Mouse (Mus musculus) intestine, embryonic 14.5 days (tissue): Measurements from ENCODE around the gene E130114P18Rik. TPM values are rescaled to one million over a fixed set of nuclear protein-coding genes. Genes with fewer than 3 reads are reported as not detected.

Experiments used
- ATAC-seq: fragments of 200-750 bp; cut with Nextera tagmentation; replicated peaks from 2 replicates; pipeline ENCODE4 v1.8.0; 2017; ENCODE audit warnings: low read depth, moderate number of reproducible peaks, moderate TSS enrichment, moderate library complexity; ENCODE audit not compliant: low FRiP score, low TSS enrichment
- DNase-seq: peaks from one replicate; pipeline ENCODE4 v3.0.0-alpha.2; 2018; ENCODE audit warnings: low spot score
- H3K27ac ChIP-seq: fragments of 300-500 bp; sonication (generic); 2 replicates; pipeline ENCODE4 v1.5.1; 2014; ENCODE audit warnings: low read depth, mild to moderate bottlenecking, control low read depth
- H3K27me3 ChIP-seq: fragments of 300-500 bp; sonication (generic); replicated peaks from 2 replicates; pipeline ENCODE4 v1.6.1; 2014; ENCODE audit warnings: low read length, control low read depth; ENCODE audit not compliant: control insufficient read depth, insufficient read depth
- H3K36me3 ChIP-seq: fragments of 300-500 bp; sonication (generic); 2 replicates; pipeline ENCODE4 v1.6.1; 2014; ENCODE audit warnings: low read length, control low read depth; ENCODE audit not compliant: control insufficient read depth, insufficient read depth
- H3K4me1 ChIP-seq: fragments of 300-500 bp; sonication (generic); replicated peaks from 2 replicates; pipeline ENCODE4 v1.6.1; 2014; ENCODE audit warnings: low read length, control low read depth, mixed read lengths; ENCODE audit not compliant: control insufficient read depth, insufficient read depth
- H3K4me2 ChIP-seq: fragments of 300-500 bp; sonication (generic); 2 replicates; pipeline ENCODE4 v1.6.1; 2014; ENCODE audit warnings: low read length
- H3K4me3 ChIP-seq: fragments of 300-500 bp; sonication (generic); 2 replicates; pipeline ENCODE4 v1.5.1; 2014; ENCODE audit warnings: low read depth, low read length, control low read depth, mixed read lengths
- H3K9ac ChIP-seq: fragments of 300-500 bp; sonication (generic); 2 replicates; pipeline ENCODE4 v1.6.1; 2014; ENCODE audit warnings: mild to moderate bottlenecking, low read length
- H3K9me3 ChIP-seq: fragments of 300-500 bp; sonication (generic); 2 replicates; pipeline ENCODE4 v1.6.1; 2016; ENCODE audit warnings: low read length, control low read depth; ENCODE audit not compliant: control insufficient read depth
- WGBS: fragments of 180-500 bp; shearing (Covaris S2); extraction: QIAGEN DNeasy Blood & Tissue Kit; methylation state at CpG from one replicate; pipeline ENCODE4 v1.1.7; 2014; 5-methylcytosine and 5-hydroxymethylcytosine counted together
- polyA plus RNA-seq: library from polyadenylated mRNA; unstranded; fragments of >200 nt; fragmentation: Nextera tagmentation; extraction: Ambion mirVana; gene quantifications from 2 replicates; pipeline ENCODE4 v1.2.1, GENCODE M21; 2014

Gene E130114P18Rik
- polyA plus RNA-seq, 1 experiment from 2014 or later = 5.2 TPM

DNA sequence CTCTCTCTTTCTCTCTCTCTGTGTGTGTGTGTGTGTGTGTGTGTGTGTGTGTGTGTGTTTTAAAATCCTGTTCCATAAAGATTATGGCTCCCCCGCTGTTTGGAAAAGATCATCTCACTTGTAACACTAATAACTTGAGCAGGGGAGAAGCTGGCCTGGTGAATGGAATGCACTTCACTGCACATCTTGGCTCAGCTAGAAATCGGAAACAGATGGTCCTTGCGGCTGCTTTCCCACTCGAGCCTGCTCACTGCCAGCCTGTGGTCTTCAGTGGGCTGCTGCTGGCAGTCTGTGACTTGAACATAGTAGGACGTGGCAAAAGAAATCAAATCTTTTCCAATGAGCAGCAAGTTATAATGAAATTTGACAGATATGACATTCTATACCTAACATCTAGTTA is 202.4 kb downstream of the E130114P18Rik start:
- H3K27me3 ChIP-seq = no peaks in the 10 kb centered on the region
- H3K4me3 ChIP-seq = no peak overlapping the region
- 0 out of 2 replicates have a peak, but pooled peaks cover 4% of the 10 kb centered on the region for H3K4me1 ChIP-seq
- 22% methylated on average over 5 of the region's 5 CpGs for WGBS
- H3K9ac ChIP-seq = no peak overlapping the region
- no peaks in the 10 kb centered on the region for H3K9me3 ChIP-seq
- DNase-seq (no peak), ATAC-seq (no peak)
- H3K4me2 ChIP-seq = no peak overlapping the region
- H3K36me3 ChIP-seq = no peaks in the 10 kb centered on the region
- no peak overlapping the region for H3K27ac ChIP-seq

DNA sequence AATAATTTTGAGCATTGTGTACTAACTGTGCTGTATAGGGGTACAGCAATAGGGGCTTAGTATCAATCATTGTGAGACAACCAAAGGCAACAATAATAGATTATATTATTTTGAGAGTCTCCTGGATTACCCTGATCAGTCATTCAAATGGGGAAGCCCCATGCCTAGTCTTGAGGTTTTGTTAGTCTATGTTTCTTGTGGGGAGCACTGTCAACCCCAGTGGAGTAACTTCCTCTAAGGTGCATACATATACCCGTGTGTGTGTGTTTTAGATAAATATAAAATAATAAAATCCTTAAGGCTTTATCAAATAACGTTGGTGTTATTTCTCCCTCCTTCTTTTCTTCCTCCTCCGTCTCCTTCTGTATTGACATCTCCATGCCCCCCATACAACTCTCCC is 208.6 kb downstream of the E130114P18Rik start:
- Histone ChIP-seq H3K4me3 (no peak overlapping the region), H3K27ac (no peak overlapping the region), H3K4me1 (no peaks in the 10 kb centered on the region), H3K4me2 (no peak overlapping the region), H3K9me3 (no peaks in the 10 kb centered on the region), H3K36me3 (no peaks in the 10 kb centered on the region), H3K27me3 (no peaks in the 10 kb centered on the region), H3K9ac (no peak overlapping the region)
- DNase-seq (no peak), ATAC-seq (no peak)
- 83% methylated on average over 3 of the region's 3 CpGs for WGBS

DNA sequence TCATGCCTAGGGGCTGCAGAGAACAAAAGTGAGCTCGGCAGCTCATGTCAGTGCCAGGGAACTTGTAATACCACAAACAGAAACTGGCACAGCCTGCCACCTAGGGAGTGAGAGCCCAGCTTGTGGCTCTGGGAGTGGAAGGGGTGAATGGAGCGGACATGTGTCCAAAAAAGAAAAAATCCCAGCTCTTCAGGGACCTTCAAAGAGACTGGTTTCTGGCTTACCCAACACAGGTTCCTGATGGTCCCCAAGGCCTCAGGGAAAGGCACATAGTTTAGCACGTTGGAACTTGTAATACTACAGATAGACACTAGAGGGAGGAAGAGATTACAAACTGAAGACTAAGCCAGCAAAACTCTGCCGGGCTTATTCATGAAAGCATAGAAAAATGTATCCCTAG is 213.2 kb downstream of the E130114P18Rik start:
- DNase-seq (no peak), ATAC-seq (no peak)
- Histone ChIP-seq H3K27ac (no peak overlapping the region), H3K4me2 (no peak overlapping the region), H3K9me3 (no peaks in the 10 kb centered on the region), H3K9ac (no peak overlapping the region), H3K4me1 (no peaks in the 10 kb centered on the region), H3K36me3 (no peaks in the 10 kb centered on the region), H3K4me3 (no peak overlapping the region), H3K27me3 (no peaks in the 10 kb centered on the region)
- 41% methylated on average over 4 of the region's 4 CpGs for WGBS

DNA sequence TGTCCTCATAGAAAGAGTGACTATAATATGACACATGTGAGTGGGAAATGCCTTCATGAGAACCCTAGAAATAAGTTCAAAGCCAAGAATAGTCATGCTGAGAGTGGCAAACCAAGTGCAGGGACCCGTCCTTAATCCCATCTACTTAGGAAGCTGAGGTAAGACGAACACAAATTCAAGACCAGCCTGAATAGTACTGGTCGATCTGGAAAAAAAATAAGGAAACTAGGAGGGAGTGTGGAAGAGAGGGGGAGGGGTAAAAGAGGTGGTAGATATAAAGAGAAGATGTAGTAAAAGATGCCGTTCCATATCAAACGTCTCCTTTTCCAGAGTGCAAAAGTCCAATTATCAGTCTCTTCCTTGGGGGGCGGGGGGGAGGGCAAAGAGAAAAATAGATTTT is 213.7 kb downstream of the E130114P18Rik start:
- Histone ChIP-seq H3K4me1 (no peaks in the 10 kb centered on the region), H3K4me3 (no peak overlapping the region), H3K27me3 (no peaks in the 10 kb centered on the region), H3K9ac (no peak overlapping the region), H3K36me3 (no peaks in the 10 kb centered on the region), H3K9me3 (no peaks in the 10 kb centered on the region), H3K27ac (no peak overlapping the region), H3K4me2 (no peak overlapping the region)
- 82% methylated on average over 6 of the region's 6 CpGs for WGBS
- ATAC-seq (no peak), DNase-seq (no peak)

DNA sequence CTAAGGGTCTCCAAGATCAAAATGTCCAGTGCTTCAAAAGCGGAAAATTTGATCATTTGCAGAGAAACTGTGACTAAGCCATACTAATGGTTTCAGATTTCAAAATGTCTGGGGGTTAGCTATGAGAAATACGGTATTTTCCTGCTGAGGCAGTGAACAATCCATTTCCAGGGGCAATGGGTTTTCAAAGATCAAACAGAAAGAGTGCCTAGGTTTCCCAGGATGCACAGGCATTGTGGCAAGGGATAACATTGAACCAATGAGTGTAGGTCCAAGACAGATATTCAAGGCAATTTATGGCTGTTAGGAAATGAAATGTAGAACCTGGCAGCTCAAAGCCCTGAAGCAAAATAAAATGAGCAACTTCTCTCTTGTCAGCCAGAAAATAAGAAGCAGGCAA is 220.3 kb downstream of the E130114P18Rik start:
- WGBS = 72% methylated on average over 2 of the region's 2 CpGs
- ATAC-seq = no peak
- DNase-seq = no peak
- Histone ChIP-seq H3K4me1 (no peaks in the 10 kb centered on the region), H3K4me3 (no peak overlapping the region), H3K9ac (no peak overlapping the region), H3K4me2 (no peak overlapping the region), H3K27me3 (no peaks in the 10 kb centered on the region), H3K27ac (no peak overlapping the region), H3K36me3 (no peaks in the 10 kb centered on the region), H3K9me3 (no peaks in the 10 kb centered on the region)

DNA sequence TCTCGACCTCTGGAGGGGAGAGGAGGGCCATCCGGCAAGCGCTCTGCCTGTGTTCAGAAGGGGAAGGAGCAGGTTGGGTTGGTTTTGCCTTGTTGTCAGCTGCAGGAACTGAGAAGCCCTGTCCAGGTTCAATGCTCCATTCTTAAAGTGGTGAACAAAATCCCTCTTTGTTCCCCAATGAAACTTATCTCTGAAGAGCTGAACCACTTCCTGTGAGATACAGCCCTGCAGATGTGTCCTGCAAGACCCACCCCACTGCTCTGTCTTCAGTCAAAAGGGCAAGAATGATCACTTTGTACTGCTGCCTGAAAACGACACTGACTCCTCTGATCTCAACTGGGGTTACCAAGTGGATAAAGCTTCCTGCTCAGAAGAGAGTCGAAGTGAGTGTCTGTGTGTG is 233.9 kb downstream of the E130114P18Rik start:
- Histone ChIP-seq H3K27me3 (no peaks in the 10 kb centered on the region), H3K36me3 (no peaks in the 10 kb centered on the region), H3K9ac (no peak overlapping the region), H3K4me2 (no peak overlapping the region), H3K4me1 (no peaks in the 10 kb centered on the region), H3K9me3 (peaks cover 3% of the 10 kb centered on the region; the same call in 1 of the 2 replicates), H3K27ac (no peak overlapping the region), H3K4me3 (no peak overlapping the region)
- DNase-seq = peak; percentile 52
- peak; percentile 66; the same call in 1 of the 2 replicates for ATAC-seq
- 25% methylated on average over 5 of the region's 5 CpGs for WGBS

DNA sequence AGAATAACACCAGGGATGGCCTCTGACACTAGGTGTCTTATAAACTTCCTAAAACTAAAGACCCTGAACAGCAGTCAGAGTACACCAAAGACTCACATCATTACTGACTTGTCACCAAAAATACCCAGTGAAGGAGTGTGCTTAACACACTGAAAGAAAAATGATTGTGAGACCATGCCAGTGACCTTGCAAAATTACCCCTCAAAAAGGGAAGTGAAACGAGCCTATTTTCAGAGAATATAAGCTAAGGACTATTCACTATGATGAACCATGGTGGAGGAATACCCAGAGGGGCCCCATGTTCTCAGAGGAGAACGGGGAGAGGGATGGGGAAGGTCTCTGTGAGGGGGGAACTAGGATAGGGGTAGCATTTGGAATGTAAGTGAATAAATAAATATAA is 245.8 kb downstream of the E130114P18Rik start:
- no peak overlapping the region for H3K9ac ChIP-seq
- H3K4me3 ChIP-seq = no peak overlapping the region
- H3K27me3 ChIP-seq = no peaks in the 10 kb centered on the region
- WGBS = 78% methylated on average over 2 of the region's 2 CpGs
- no peaks in the 10 kb centered on the region for H3K36me3 ChIP-seq
- no peaks in the 10 kb centered on the region for H3K9me3 ChIP-seq
- ATAC-seq (no peak), DNase-seq (no peak)
- no peak overlapping the region for H3K4me2 ChIP-seq
- H3K4me1 ChIP-seq = no peaks in the 10 kb centered on the region
- no peak overlapping the region for H3K27ac ChIP-seq

DNA sequence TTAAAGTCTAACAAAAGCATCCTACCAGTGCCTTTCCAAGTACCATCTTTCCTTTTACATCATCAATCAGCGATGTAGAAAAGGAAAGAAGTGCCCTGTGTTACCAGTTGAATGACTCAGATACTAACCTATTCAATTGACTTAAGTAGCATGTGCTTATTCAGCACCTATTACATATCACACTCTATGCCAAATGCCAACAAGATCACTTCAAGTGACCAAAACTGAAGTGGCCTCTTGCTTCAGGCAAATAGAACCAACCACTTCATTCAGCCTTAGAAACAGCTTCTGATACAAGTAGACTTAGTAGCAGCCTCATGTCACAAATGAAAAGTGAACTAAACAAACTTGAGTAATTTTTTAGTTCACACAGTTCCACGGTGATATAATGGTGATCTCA is 249.4 kb downstream of the E130114P18Rik start:
- H3K4me3 ChIP-seq = no peak overlapping the region
- H3K27me3 ChIP-seq = no peaks in the 10 kb centered on the region
- H3K4me1 ChIP-seq = no peaks in the 10 kb centered on the region
- DNase-seq (no peak), ATAC-seq (no peak)
- WGBS = 78% methylated on average over 2 of the region's 2 CpGs
- no peak overlapping the region for H3K27ac ChIP-seq
- H3K9me3 ChIP-seq = no peaks in the 10 kb centered on the region
- no peaks in the 10 kb centered on the region for H3K36me3 ChIP-seq
- H3K9ac ChIP-seq = no peak overlapping the region
- H3K4me2 ChIP-seq = no peak overlapping the region
